Mouse (Mus musculus) heart, adult 2 months (tissue): ENCODE measurements at regions not wholly inside any gene's neighbourhood (a gene's known extent, or its start where the extent isn't known, plus 50 kb on each side); places are given as distances from the start of the nearest gene placed in this dataset.

ENCODE experiments used
- CTCF ChIP-seq: fragments of 200-600 bp; IDR thresholded peaks from 2 replicates; pipeline ENCODE4 v1.8.1; 2022; ENCODE audit warnings: antibody characterized with exemption, mild to moderate bottlenecking, moderate library complexity
- EP300 ChIP-seq: fragments of 200-500 bp; IDR thresholded peaks from 2 replicates; pipeline ENCODE4 v1.6.1; 2011; ENCODE audit warnings: low read depth, low read length, control low read depth; ENCODE audit not compliant: insufficient read depth
- POLR2A ChIP-seq: fragments of 200-500 bp; IDR thresholded peaks from 2 replicates; pipeline ENCODE4 v1.6.1; 2011; ENCODE audit warnings: mild to moderate bottlenecking, low read depth, low read length, control low read depth; ENCODE audit not compliant: insufficient read depth

DNA sequence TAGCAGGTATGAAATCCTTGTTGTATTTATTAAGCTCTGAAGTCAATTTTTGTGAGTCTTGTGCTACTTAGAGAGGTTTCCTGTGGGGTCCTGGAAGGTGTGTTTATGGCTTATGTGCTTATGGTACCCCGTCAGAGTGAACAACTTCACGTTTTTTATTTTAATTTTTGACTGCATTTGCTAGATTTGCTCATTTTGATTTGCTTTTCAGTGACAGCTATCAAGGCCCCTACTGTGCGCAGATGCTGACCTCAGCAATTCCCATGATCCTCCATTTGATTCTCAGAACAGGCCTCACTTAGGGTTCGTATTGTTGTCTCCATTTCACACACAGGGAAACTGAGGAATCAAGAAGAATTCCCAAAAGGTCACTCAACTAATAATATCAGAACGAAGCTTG is 62.3 kb upstream of the Elk3 start:
- TF ChIP-seq CTCF (no peak), EP300 (no peak), POLR2A (no peak)
